Mouse (Mus musculus) forebrain, embryonic 15.5 days (tissue): ENCODE measurements at regions not wholly inside any gene's neighbourhood (a gene's known extent, or its start where the extent isn't known, plus 50 kb on each side); places are given as distances from the start of the nearest gene placed in this dataset.

ENCODE experiments used
- ATAC-seq: fragments of 200-750 bp; cut with Nextera tagmentation; replicated peaks from 2 replicates; pipeline ENCODE4 v1.8.0; 2017; ENCODE audit warnings: mild to moderate bottlenecking, moderate TSS enrichment, moderate library complexity
- H3K27ac ChIP-seq: fragments of 300-500 bp; sonication (generic); replicated peaks from 2 replicates; pipeline ENCODE4 v1.5.1; 2015; ENCODE audit warnings: mild to moderate bottlenecking, inconsistent platforms
- H3K27me3 ChIP-seq: fragments of 300-500 bp; sonication (generic); 2 replicates; pipeline ENCODE4 v1.6.1; 2015; ENCODE audit warnings: inconsistent platforms
- H3K36me3 ChIP-seq: fragments of 300-500 bp; sonication (generic); 2 replicates; pipeline ENCODE4 v1.6.1; 2015; ENCODE audit warnings: mild to moderate bottlenecking, inconsistent platforms
- H3K4me1 ChIP-seq: fragments of 300-500 bp; sonication (generic); 2 replicates; pipeline ENCODE4 v1.6.1; 2015; ENCODE audit warnings: inconsistent platforms
- H3K4me2 ChIP-seq: fragments of 300-500 bp; sonication (generic); replicated peaks from 2 replicates; pipeline ENCODE4 v1.6.1; 2015; ENCODE audit warnings: mild to moderate bottlenecking, inconsistent platforms
- H3K4me3 ChIP-seq: fragments of 300-500 bp; sonication (generic); 2 replicates; pipeline ENCODE4 v1.5.1; 2015; ENCODE audit warnings: mild to moderate bottlenecking, inconsistent platforms
- H3K9ac ChIP-seq: fragments of 300-500 bp; sonication (generic); replicated peaks from 2 replicates; pipeline ENCODE4 v1.6.1; 2015; ENCODE audit warnings: mild to moderate bottlenecking, inconsistent platforms
- H3K9me3 ChIP-seq: fragments of 300-500 bp; sonication (generic); 2 replicates; pipeline ENCODE4 v1.6.1; 2016; ENCODE audit warnings: inconsistent platforms
- WGBS: fragments of 180-500 bp; shearing (Covaris S2); methylation state at CpG from one replicate; pipeline ENCODE4 v1.1.7; 2015; ENCODE audit warnings: mixed read lengths; 5-methylcytosine and 5-hydroxymethylcytosine counted together

- H3K4me1 ChIP-seq: no peaks in the 10 kb centered on the region
- 60% methylated on average over 5 of the region's 5 CpGs for WGBS
These were observed 319.6 kb downstream of the Kcna4 start for GRCm38 (mm10) chr2:107609872-107610559.

GRCm38 (mm10) chr2:107611811-107612210 is 321.4 kb downstream of the Kcna4 start:
- Histone ChIP-seq H3K27me3 (no peaks in the 10 kb centered on the region), H3K9ac (no peak overlapping the region), H3K27ac (no peak overlapping the region), H3K4me3 (no peak overlapping the region), H3K4me2 (no peak overlapping the region), H3K4me1 (no peaks in the 10 kb centered on the region), H3K36me3 (no peaks in the 10 kb centered on the region), H3K9me3 (no peaks in the 10 kb centered on the region)
- WGBS: 16% methylated on average over 5 of the region's 5 CpGs
- no peak for ATAC-seq

More at GRCm38 (mm10) chr2:107609872-107610559, 319.6 kb downstream of the Kcna4 start:
- H3K9me3 ChIP-seq: no peaks in the 10 kb centered on the region
- H3K4me2 ChIP-seq: no peak overlapping the region
- H3K27ac ChIP-seq: no peak overlapping the region
- no peak overlapping the region for H3K4me3 ChIP-seq
- H3K9ac ChIP-seq: no peak overlapping the region
- no peak for ATAC-seq
- no peaks in the 10 kb centered on the region for H3K27me3 ChIP-seq
- H3K36me3 ChIP-seq: no peaks in the 10 kb centered on the region

- Histone ChIP-seq H3K27ac (no peak overlapping the region), H3K4me1 (no peaks in the 10 kb centered on the region), H3K4me3 (no peak overlapping the region), H3K4me2 (no peak overlapping the region), H3K9ac (no peak overlapping the region), H3K9me3 (no peaks in the 10 kb centered on the region), H3K27me3 (no peaks in the 10 kb centered on the region), H3K36me3 (no peaks in the 10 kb centered on the region)
- no peak for ATAC-seq
- 2% methylated on average over 2 of the region's 2 CpGs for WGBS
These were observed 321.8 kb downstream of the Kcna4 start for GRCm38 (mm10) chr2:107612221-107612620.

- Histone ChIP-seq H3K27ac (no peak overlapping the region), H3K4me2 (no peak overlapping the region), H3K27me3 (no peaks in the 10 kb centered on the region), H3K9ac (no peak overlapping the region), H3K9me3 (no peaks in the 10 kb centered on the region), H3K4me3 (no peak overlapping the region), H3K4me1 (no peaks in the 10 kb centered on the region), H3K36me3 (no peaks in the 10 kb centered on the region)
- 54% methylated on average over 3 of the region's 3 CpGs for WGBS
- ATAC-seq: no peak
These were observed 324.3 kb downstream of the Kcna4 start for GRCm38 (mm10) chr2:107614715-107615114.

- no peaks in the 10 kb centered on the region for H3K27me3 ChIP-seq
- H3K36me3 ChIP-seq: no peaks in the 10 kb centered on the region
- H3K9me3 ChIP-seq: no peaks in the 10 kb centered on the region
- H3K27ac ChIP-seq: no peak overlapping the region
- no peak for ATAC-seq
- H3K4me1 ChIP-seq: no peaks in the 10 kb centered on the region
- no peak overlapping the region for H3K9ac ChIP-seq
- no peak overlapping the region for H3K4me3 ChIP-seq
- no peak overlapping the region for H3K4me2 ChIP-seq
These were observed 337.0 kb downstream of the Kcna4 start for GRCm38 (mm10) chr2:107627458-107627857.

GRCm38 (mm10) chr2:107659176-107659575 is 368.7 kb downstream of the Kcna4 start:
- H3K9ac ChIP-seq: no peak overlapping the region
- no peak overlapping the region for H3K4me3 ChIP-seq
- ATAC-seq: no peak
- H3K36me3 ChIP-seq: no peaks in the 10 kb centered on the region
- H3K4me2 ChIP-seq: no peak overlapping the region
- no peak overlapping the region for H3K27ac ChIP-seq
- no peaks in the 10 kb centered on the region for H3K27me3 ChIP-seq
- H3K4me1 ChIP-seq: no peaks in the 10 kb centered on the region
- no peaks in the 10 kb centered on the region for H3K9me3 ChIP-seq
